Mouse (Mus musculus): ENCODE results near the gene Slc25a3. TPM values are rescaled to one million over a fixed set of nuclear protein-coding genes. Genes with fewer than 3 reads are reported as not detected.

The Slc25a3 gene
- 447 and 482 TPM in 2 replicates for polyA plus RNA-seq (2015; fragmentation: Nextera tagmentation; extraction: Ambion mirVana)

DNA sequence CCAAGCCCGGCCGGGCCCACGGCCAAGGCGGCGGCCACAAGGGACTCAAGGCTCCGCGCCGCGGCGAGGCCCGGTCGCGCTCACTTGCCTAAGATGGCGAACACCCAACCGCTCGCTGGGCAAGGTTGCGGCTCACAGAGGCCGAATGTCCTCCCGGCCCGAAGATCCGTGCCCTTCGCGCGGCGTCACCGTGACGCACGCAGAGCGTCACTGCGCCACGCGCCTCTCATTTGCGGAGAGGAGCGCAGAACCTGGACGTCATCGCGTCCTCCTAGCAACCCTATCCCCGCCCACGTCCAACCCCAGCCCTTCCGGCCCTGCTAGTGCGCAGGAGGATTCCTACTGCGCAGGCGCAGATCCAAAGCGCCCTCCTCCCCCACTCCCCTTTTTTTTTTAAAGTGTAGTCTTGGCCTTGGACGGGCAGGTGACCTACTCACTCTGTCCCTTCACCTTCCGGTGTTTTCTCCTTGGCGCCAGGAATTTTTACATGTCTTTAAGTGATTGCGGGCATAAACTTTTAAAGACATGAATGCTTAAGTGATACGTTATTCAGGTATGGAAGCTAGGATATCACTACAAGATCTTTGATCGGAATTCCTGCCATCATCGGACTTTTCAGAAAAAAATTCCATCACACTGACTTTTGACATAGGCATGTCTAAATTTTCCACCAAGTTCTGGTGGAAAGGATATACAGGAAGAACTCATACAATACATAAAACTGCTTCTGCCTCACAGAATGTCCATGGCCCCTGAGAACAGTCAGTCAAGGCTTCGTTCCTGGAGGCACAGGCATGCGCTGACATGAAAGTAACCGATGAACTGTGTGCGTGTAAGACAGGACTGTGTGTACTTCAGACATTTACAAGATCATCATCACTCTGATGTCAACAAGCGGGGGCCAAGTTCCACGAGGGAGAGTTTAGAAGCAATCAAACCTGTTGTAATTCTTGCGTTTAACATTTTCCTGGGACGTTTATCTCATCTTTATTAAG is at the start of gene Slc25a3:
Slc25a3 (minus strand) TSS at position 232 of the 995 bp plus-strand sequence.
- Histone ChIP-seq H3K36me3 (peaks cover 24% of the 10 kb centered on the region), H3K27me3 (no peaks in the 10 kb centered on the region), H3K9ac (replicated peaks) (peak within 1 kb of the TSS; percentile 96), H3K4me2 (replicated peaks) (peak within 1 kb of the TSS; percentile 95), H3K27ac (replicated peaks) (peak within 1 kb of the TSS; percentile 90), H3K4me3 (peak within 1 kb of the TSS; percentile 89), H3K4me1 (peaks cover 18% of the 10 kb centered on the region), H3K9me3 (no peaks in the 10 kb centered on the region)
- peak; percentile 100 for ATAC-seq (replicated peaks)
- 14% methylated on average over 59 of the region's 59 CpGs for WGBS

- WGBS = 84% methylated on average over 14 of the region's 14 CpGs
- H3K4me3 ChIP-seq = peak overlapping the region; percentile 95
- peak overlapping the region; percentile 98 for H3K9ac ChIP-seq (replicated peaks)
- peak overlapping the region; percentile 100 for H3K27ac ChIP-seq (replicated peaks)
- no peaks in the 10 kb centered on the region for H3K27me3 ChIP-seq
- ATAC-seq (replicated peaks) = no peak
- peaks cover 32% of the 10 kb centered on the region for H3K4me1 ChIP-seq
- no peaks in the 10 kb centered on the region for H3K9me3 ChIP-seq
- no peaks in the 10 kb centered on the region for H3K36me3 ChIP-seq
- peak overlapping the region; percentile 61 for H3K4me2 ChIP-seq (replicated peaks)
Observed at GRCm38 (mm10) chr10:91172329-91173100, 48.7 kb upstream of the Slc25a3 start.

GRCm38 (mm10) chr10:91171455-91172328 is 47.8 kb upstream of the Slc25a3 start:
- Histone ChIP-seq H3K4me3 (peak overlapping the region; percentile 95), H3K9ac (replicated peaks) (peak overlapping the region; percentile 98), H3K27ac (replicated peaks) (peak overlapping the region; percentile 100), H3K9me3 (no peaks in the 10 kb centered on the region), H3K36me3 (no peaks in the 10 kb centered on the region), H3K4me2 (replicated peaks) (peak overlapping the region; percentile 61), H3K4me1 (peaks cover 40% of the 10 kb centered on the region), H3K27me3 (no peaks in the 10 kb centered on the region)
- ATAC-seq (replicated peaks) = peak; percentile 98
- WGBS = under 1% methylated on average over 68 of the region's 68 CpGs

GRCm38 (mm10) chr10:91171041-91171440 is 47.2 kb upstream of the Slc25a3 start:
- peak; percentile 69 for ATAC-seq (replicated peaks)
- under 1% methylated on average over 59 of the region's 59 CpGs for WGBS

DNA sequence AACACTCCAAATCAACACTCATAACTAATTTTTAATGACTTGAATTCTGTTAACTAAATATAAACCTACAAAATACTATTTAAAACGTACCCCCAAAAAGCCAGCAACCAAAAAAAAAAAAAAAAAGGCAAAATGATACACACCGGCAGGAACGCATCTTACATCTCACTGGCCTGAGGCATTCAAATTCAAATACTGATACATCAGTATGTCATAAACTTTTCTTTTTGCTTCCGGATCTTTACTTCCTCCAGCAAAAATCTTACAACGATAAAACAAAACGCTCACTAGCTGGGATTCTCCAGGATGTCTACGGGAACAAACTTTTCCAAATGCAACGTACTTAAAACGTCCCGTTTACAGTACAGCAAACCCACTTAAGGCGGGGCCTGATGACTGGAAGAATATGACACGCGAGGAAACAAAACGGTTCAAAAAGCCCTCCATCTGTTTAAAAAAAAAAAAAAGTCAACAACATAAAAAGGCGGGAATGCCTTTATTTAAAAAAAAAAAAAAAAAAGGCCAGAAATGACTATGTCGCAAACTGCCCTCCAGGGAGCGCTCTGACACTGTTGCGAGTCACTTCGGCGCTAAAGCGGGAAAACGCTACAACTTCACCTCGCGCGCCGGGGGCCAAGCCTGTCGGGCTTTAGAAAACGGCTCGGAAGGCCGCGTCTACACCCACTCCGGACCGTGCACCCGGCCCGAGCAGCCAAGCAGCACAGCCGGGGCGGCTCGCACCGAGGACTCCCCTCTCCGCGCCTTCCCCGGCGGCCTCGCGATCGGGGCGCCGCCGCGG is 46.5 kb upstream of the Slc25a3 start:
- WGBS = under 1% methylated on average over 50 of the region's 50 CpGs
- H3K36me3 ChIP-seq = no peaks in the 10 kb centered on the region
- no peaks in the 10 kb centered on the region for H3K9me3 ChIP-seq
- H3K27ac ChIP-seq (replicated peaks) = peak overlapping the region; percentile 100
- peaks cover 47% of the 10 kb centered on the region for H3K4me1 ChIP-seq
- peak overlapping the region; percentile 95 for H3K4me3 ChIP-seq
- peak overlapping the region; percentile 98 for H3K9ac ChIP-seq (replicated peaks)
- peak overlapping the region; percentile 52 for H3K4me2 ChIP-seq (replicated peaks)
- H3K27me3 ChIP-seq = no peaks in the 10 kb centered on the region
- ATAC-seq (replicated peaks) = peak; percentile 48

More at GRCm38 (mm10) chr10:91171041-91171440, 47.2 kb upstream of the Slc25a3 start:
- H3K4me3 ChIP-seq = peak overlapping the region; percentile 95
- H3K4me2 ChIP-seq (replicated peaks) = peak overlapping the region; percentile 52
- no peaks in the 10 kb centered on the region for H3K9me3 ChIP-seq
- H3K27me3 ChIP-seq = no peaks in the 10 kb centered on the region
- peaks cover 47% of the 10 kb centered on the region for H3K4me1 ChIP-seq
- peak overlapping the region; percentile 100 for H3K27ac ChIP-seq (replicated peaks)
- peak overlapping the region; percentile 98 for H3K9ac ChIP-seq (replicated peaks)
- H3K36me3 ChIP-seq = no peaks in the 10 kb centered on the region

- peak overlapping the region; percentile 52 for H3K4me2 ChIP-seq (replicated peaks)
- no peak for ATAC-seq (replicated peaks)
- H3K9ac ChIP-seq (replicated peaks) = peak overlapping the region; percentile 98
- no peaks in the 10 kb centered on the region for H3K9me3 ChIP-seq
- H3K4me3 ChIP-seq = peak overlapping the region; percentile 95
- H3K27me3 ChIP-seq = no peaks in the 10 kb centered on the region
- peaks cover under 1% of the 10 kb centered on the region; the same call in 1 of the 2 replicates for H3K36me3 ChIP-seq
- H3K4me1 ChIP-seq = peaks cover 47% of the 10 kb centered on the region
- WGBS = 35% methylated on average over 17 of the region's 17 CpGs
- H3K27ac ChIP-seq (replicated peaks) = no peak overlapping the region
Observed at GRCm38 (mm10) chr10:91169414-91170065, 45.7 kb upstream of the Slc25a3 start.

DNA sequence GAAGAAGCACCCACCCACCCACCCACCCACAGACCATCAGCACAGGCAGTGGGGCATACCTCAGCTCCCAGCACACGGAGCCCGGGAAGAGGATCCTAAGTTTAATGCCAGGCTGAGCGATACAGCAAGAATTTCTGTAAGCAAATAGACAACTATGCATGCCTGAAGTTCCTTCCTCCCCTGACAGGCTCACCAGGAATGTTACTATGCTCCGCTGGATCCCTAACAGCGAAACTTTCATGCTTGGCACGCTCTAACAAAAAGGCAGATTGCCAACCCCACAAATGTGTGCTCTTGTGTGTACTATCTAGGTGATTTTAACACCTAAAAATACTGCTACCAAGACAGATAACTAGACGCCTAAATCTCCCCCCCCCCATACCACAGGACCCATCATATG is 43.5 kb upstream of the Slc25a3 start:
- peaks cover 19% of the 10 kb centered on the region for H3K36me3 ChIP-seq
- peaks cover 47% of the 10 kb centered on the region for H3K4me1 ChIP-seq
- H3K4me2 ChIP-seq (replicated peaks) = peak overlapping the region; percentile 30
- ATAC-seq (replicated peaks) = no peak
- peak overlapping the region; percentile 10 for H3K4me3 ChIP-seq
- H3K9ac ChIP-seq (replicated peaks) = no peak overlapping the region
- no peak overlapping the region; the same call in 1 of the 2 replicates for H3K27ac ChIP-seq (replicated peaks)
- no peaks in the 10 kb centered on the region for H3K9me3 ChIP-seq
- no peaks in the 10 kb centered on the region for H3K27me3 ChIP-seq
- 37% methylated on average over 7 of the region's 7 CpGs for WGBS

DNA sequence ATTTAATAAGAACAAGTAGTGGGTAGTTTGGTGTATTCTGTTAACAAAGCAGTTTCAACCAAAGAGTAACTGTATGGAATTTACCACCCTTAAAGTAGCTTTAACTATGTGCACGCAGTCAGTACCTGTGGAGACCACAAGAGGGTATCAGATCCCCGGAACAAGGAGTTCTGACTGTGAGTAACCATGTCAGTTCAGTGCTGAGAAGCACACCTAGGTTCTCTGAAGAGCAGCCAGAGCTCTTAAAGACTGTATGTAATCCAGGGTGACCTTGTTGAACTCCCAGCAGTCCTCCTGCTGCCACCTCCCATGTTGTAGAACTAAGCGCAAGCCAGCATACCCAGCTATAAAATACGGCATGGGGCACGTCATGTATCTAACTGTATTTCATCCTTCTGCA is 43.0 kb upstream of the Slc25a3 start:
- Histone ChIP-seq H3K4me1 (peaks cover 43% of the 10 kb centered on the region), H3K4me3 (no peak overlapping the region), H3K27me3 (no peaks in the 10 kb centered on the region), H3K36me3 (peaks cover 24% of the 10 kb centered on the region), H3K4me2 (replicated peaks) (peak overlapping the region; percentile 30), H3K9me3 (no peaks in the 10 kb centered on the region), H3K27ac (replicated peaks) (no peak overlapping the region), H3K9ac (replicated peaks) (no peak overlapping the region)
- 66% methylated on average over 5 of the region's 5 CpGs for WGBS
- ATAC-seq (replicated peaks) = no peak

GRCm38 (mm10) chr10:91165850-91166249 is 42.0 kb upstream of the Slc25a3 start:
- Histone ChIP-seq H3K9ac (replicated peaks) (no peak overlapping the region), H3K9me3 (no peaks in the 10 kb centered on the region), H3K4me1 (peaks cover 43% of the 10 kb centered on the region), H3K36me3 (peaks cover 34% of the 10 kb centered on the region), H3K4me2 (replicated peaks) (no peak overlapping the region), H3K27me3 (no peaks in the 10 kb centered on the region), H3K27ac (replicated peaks) (no peak overlapping the region), H3K4me3 (no peak overlapping the region)
- ATAC-seq (replicated peaks) = no peak

GRCm38 (mm10) chr10:91164491-91164890 is 40.6 kb upstream of the Slc25a3 start:
- H3K27me3 ChIP-seq = no peaks in the 10 kb centered on the region
- H3K9ac ChIP-seq (replicated peaks) = no peak overlapping the region
- H3K36me3 ChIP-seq = peaks cover 46% of the 10 kb centered on the region
- no peaks in the 10 kb centered on the region for H3K9me3 ChIP-seq
- peaks cover 35% of the 10 kb centered on the region for H3K4me1 ChIP-seq
- 86% methylated on average over 3 of the region's 3 CpGs for WGBS
- no peak overlapping the region for H3K4me3 ChIP-seq
- H3K4me2 ChIP-seq (replicated peaks) = no peak overlapping the region
- ATAC-seq (replicated peaks) = no peak
- H3K27ac ChIP-seq (replicated peaks) = no peak overlapping the region

Measured in forebrain, embryonic 15.5 days (tissue).